Mouse (Mus musculus) thymus, postnatal 25 days (tissue): ENCODE results near the gene Orai3.

Source experiments
- DNase-seq: peaks from one replicate; pipeline ENCODE4 v3.0.0; 2022

Gene Orai3

GRCm38 (mm10) chr7:127800435-127801009 lies 30.9 kb downstream of the Orai3 start, which contains the start of gene Hsd3b7:
Hsd3b7 (plus strand) TSS chr7:127800604.
- DNase-seq: peak; percentile 79

DNA sequence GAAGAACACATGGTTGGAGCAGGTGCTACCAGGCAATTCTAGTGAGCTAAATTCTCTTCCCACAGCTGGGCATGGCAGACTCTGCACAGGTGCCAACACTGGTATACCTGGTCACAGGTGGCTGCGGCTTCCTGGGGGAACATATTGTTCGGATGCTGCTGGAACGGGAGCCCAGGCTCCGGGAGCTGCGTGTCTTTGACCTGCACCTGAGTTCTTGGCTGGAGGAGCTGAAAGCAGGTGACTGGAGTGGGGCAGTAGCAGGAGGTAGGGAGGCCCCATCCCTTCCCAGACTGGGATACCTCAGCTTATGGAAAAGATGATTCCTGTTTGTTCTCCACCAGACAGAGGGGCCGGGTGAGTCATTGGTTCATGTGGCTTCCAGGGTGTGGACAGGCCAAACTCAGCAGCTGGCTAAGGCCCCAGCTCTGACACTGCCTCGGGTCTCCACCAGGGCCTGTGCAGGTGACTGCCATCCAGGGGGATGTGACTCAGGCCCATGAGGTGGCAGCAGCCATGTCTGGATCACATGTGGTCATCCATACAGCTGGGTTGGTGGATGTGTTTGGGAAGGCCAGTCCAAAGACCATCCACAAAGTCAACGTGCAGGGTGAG lies 31.5 kb downstream of the Orai3 start:
- DNase-seq: no peak

DNA sequence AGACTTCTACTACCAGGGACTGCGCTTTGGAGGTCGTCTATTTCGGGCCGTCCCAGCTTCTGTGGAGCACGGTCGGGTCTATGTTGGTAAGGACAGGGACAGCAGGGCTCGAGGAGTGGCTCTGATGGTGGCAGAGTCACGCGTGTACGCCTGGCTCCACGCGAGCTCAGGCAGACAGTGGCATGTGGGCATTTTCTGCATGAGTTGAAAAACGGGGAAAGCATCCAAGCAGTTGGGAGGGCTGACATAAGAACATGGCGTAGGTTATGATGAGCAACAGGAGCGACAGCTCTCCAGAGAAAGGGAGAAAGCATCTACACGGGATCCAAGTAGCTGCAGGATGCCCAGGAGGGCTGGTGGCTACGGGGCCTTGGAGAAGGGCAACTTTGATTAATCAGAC lies 32.7 kb downstream of the Orai3 start:
- DNase-seq: no peak

DNA sequence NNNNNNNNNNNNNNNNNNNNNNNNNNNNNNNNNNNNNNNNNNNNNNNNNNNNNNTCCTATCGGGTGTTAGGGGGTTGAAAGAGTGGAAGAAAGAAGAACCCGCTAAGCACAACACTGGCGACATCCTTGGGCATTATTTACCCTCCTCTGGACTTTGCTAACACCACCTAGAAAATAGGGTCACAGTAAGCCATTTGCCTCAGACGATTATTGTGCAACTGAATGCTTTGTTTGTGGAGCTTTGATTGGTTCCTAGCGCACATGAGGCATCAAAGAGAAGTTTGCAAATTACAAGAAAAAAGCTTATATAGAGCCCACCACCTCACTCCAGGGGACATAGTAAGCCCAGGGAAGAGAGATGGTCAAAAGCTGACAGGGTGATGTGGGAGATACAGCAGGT lies 39.2 kb downstream of the Orai3 start:
- no peak for DNase-seq

- no peak for DNase-seq
These were observed 40.2 kb downstream of the Orai3 start for GRCm38 (mm10) chr7:127809846-127810245.

DNA sequence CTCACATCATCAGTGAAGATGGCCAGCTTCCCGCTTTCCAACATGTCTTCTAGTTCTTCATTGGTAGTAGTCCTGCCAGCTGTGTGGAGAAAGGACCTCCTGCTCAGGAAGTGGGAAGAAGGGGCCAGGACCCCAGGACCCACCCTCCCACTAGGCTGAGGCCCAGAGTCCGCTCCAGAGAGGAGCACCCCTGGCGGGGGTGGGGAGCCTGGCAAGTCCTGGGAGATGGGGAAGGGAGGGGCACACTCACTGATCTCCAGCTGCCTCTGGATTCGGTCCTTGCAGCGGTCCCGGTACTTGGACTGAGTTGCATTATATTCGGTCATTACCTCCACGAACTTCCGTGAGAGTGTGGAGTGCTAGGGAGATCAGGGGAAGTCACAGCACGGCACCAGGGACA lies 41.0 kb downstream of the Orai3 start:
- no peak for DNase-seq

GRCm38 (mm10) chr7:127811240-127811639 lies 41.6 kb downstream of the Orai3 start:
- DNase-seq: no peak

- no peak for DNase-seq
These were observed 42.7 kb downstream of the Orai3 start for GRCm38 (mm10) chr7:127812292-127812691.

DNA sequence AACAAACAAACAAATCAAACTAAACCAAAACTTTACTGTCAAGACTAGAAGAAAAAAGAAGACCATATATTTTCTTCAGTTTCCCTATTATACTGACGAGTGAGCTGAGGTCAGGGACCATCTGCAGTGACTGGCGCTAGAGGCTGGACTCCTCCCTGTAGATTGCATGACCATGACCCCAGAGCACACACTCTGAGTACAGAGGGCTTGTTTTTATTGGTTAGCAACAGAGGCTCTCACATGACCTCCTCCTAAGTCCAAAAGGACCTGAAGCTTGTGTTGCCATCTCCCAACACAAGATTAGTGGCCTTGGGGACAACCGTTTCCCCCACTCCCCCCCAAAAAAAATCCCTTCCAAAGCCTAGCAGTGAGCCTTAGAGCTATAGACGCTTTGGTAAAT lies 44.2 kb downstream of the Orai3 start:
- no peak for DNase-seq

- no peak for DNase-seq
These were observed 44.8 kb downstream of the Orai3 start for GRCm38 (mm10) chr7:127814241-127814921.

- no peak for DNase-seq
These were observed 45.6 kb downstream of the Orai3 start for GRCm38 (mm10) chr7:127815116-127815665.

GRCm38 (mm10) chr7:127815954-127816821 lies 46.6 kb downstream of the Orai3 start:
- DNase-seq: peak; percentile 62

- no peak for DNase-seq
These were observed 47.4 kb downstream of the Orai3 start for GRCm38 (mm10) chr7:127817053-127817452.

GRCm38 (mm10) chr7:127817776-127818175 lies 48.2 kb downstream of the Orai3 start:
- no peak for DNase-seq

GRCm38 (mm10) chr7:127820836-127821509 lies 51.4 kb downstream of the Orai3 start:
- DNase-seq: no peak

- DNase-seq: no peak
These were observed 52.9 kb downstream of the Orai3 start for GRCm38 (mm10) chr7:127822494-127822893.

DNA sequence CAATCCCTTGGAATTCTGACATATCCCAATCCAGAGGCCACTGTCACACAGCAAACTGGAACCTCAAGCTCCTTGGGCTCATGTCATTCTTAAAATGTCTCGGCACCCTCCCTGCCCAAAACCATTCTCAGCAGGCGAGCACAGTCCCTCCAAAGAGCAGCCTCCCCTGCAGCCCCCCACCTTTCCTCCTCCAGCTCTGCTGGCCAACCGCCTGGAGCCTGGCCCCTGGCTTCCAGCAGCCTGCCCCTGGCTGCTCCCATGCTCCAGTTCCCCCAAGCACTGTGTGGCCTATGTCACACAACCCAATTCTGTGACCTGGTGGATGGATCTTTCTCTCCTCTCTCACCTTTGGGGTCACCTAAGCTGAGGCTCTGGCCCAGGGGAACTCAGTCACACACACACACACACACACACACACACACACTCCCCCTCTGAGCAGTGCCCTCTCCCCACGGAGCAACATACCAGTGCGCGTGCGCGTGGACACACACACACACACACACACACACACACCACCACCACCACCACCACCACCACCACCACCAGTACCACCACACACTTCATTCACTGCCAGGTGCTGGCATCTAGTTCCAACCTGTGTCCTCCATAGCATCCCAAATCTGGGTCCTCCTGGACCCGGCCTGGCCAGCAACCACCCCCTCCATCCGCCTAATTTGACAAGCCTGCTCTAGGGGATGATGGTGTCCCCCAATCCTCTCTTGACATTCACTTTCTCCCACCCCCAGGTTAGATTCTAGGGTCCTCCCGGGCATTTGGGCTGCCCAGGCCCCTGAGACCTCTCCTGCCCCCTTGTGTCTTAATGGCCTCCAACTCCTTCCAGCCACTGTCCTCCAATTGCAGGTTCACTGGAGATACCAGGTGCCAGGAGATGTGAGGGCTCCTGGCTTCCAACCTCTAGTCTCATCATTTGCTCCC lies 53.9 kb downstream of the Orai3 start:
- DNase-seq: no peak

DNA sequence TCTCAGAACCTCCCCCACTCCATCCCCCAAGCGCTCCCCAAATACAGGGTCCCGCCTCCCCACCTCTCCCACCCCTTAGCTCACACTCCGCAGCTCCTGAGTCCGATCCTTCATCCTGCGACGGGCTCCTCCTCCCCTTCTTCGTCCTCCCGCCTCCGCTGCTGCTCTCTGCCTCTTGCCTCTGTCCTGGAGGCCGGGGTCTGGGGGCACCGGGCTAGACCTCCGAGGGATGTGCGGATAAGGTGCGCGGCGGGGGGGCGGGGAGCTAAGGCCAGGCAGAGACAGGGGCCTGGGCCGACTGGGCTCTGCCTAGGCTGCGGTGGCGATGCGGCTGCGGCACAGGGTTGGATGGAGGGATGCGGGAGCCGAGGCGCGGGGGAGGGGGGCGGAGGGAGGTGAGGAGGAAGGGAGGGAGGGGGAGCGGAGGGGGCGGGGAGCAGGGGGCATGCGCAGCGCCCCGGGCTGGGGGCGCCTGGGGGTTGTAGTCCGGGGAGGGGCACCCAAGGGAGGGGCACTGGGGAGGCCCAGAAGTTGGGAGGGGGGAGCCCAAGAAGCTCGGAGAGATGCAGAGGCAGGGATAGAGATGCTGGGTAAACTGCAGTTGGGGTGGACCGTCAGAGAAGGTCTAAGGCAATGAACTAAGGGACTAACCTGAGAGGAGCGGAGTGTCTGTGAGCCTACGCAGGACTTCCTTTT lies 54.7 kb downstream of the Orai3 start, which contains the start of the genes Stx4a and Stx1b:
Gene Stx4a, plus strand, starts transcription at position 119 of the 696 bp plus-strand sequence.
Gene Stx1b, minus strand, starts transcription at position 374 of the 696 bp plus-strand sequence.
- DNase-seq: no peak
